Comparison of ENCODE assay signal across 13 mouse cellular contexts in genomic region chr16:91459841-91460370, GRCm38 (mm10). TPM values are rescaled to one million over a fixed set of nuclear protein-coding genes. Genes with fewer than 3 reads are reported as not detected.
A peak's percentile ranks its signal among the peaks of the same experiment; 100 is the strongest.
DNase-seq lines count a peak whose midpoint lies in the region; ATAC-seq and TF ChIP-seq lines count a peak whose summit lies in the region.
"Had no signal": no experiment of that assay in that cellular context is flagged by ENCODE, and none has a peak within 500 bp of the region (broad histone marks: within the 10 kb centered on the region; RNA-seq: fewer than 3 reads in every experiment).

No protein-coding gene starts in this region.

- TF ChIP-seq POLR2A in kidney, adult 2 months (IDR thresholded peaks at IDR 0.05; ENCODE audit: low read depth, low read length), result no peak

- in situ Hi-C loops in Patski (cut with MboI; ENCODE audit: low pct_unique_long_range_greater_than_20kb), result no loop called here

- no peak overlapping the region for H3K4me3 ChIP-seq in kidney, adult 2 months (ENCODE audit: insufficient read depth, low read depth, low read length)
- H3K4me3 ChIP-seq in forebrain, embryonic 14.5 days (ENCODE audit: low read depth, low read length), result no peak overlapping the region
- H3K4me3 ChIP-seq in kidney, embryonic 14.5 days (ENCODE audit: low read length), result no peak overlapping the region
- H3K4me3 ChIP-seq: forebrain, embryonic 13.5 days; heart, embryonic 15.5 days; limb, embryonic 10.5 days had no signal

- H3K4me1 ChIP-seq in kidney, adult 2 months (ENCODE audit: control insufficient read depth, insufficient read depth, low read length), result peaks cover 8% of the 10 kb centered on the region; the same call in 1 of the 2 replicates
- peaks cover 3% of the 10 kb centered on the region; the same call in 1 of the 2 replicates for H3K4me1 ChIP-seq in forebrain, embryonic 14.5 days (ENCODE audit: control insufficient read depth, insufficient read depth, low read length)
- H3K4me1 ChIP-seq in kidney, embryonic 14.5 days (ENCODE audit: control insufficient read depth, insufficient read depth, low read length), result no peaks in the 10 kb centered on the region

- DNase-seq in kidney, adult 2 months, result no peak
- no peak for DNase-seq in kidney, adult 8-10 months
- peak; percentile 63 for DNase-seq in CD4-positive helper T cell, adult 2 months (ENCODE audit: low read depth, low spot score)
- no peak for DNase-seq in Patski (ENCODE audit: low read depth, low spot score)
- DNase-seq in naive thymus-derived CD4-positive, alpha-beta T cell, adult 2 months (ENCODE audit: low read depth), result peak; percentile 70
- DNase-seq in forebrain, embryonic 14.5 days (ENCODE audit: low spot score), result no peak
- DNase-seq in right cerebral cortex, postnatal 36 days (ENCODE audit: low spot score in 2 of 2), result no peak
- DNase-seq: kidney, postnatal 14 days; right cerebral cortex, adult 18-20 months had no signal

- no peaks in the 10 kb centered on the region for H3K27me3 ChIP-seq in kidney, adult 2 months (replicated peaks; ENCODE audit: control insufficient read depth, insufficient read depth, low read length)
- no peaks in the 10 kb centered on the region for H3K27me3 ChIP-seq in Patski
- H3K27me3 ChIP-seq in forebrain, embryonic 14.5 days (replicated peaks; ENCODE audit: control insufficient read depth, insufficient read depth, low read length), result no peaks in the 10 kb centered on the region
- no peaks in the 10 kb centered on the region for H3K27me3 ChIP-seq in kidney, embryonic 14.5 days (ENCODE audit: control insufficient read depth, insufficient read depth, low read length)
- H3K27me3 ChIP-seq: forebrain, embryonic 13.5 days; heart, embryonic 15.5 days had no signal

- 81% methylated on average over 11 of the region's 11 CpGs for WGBS in kidney, adult 2 months
- WGBS in forebrain, embryonic 14.5 days, result 75% methylated on average over 11 of the region's 11 CpGs
- 77% methylated on average over 11 of the region's 11 CpGs for WGBS in kidney, embryonic 14.5 days

- H3K9ac ChIP-seq in forebrain, embryonic 14.5 days (ENCODE audit: low read length), result no peak overlapping the region
- no peak overlapping the region for H3K9ac ChIP-seq in kidney, embryonic 14.5 days (ENCODE audit: low read depth, low read length)
- H3K9ac ChIP-seq: forebrain, embryonic 13.5 days; heart, embryonic 15.5 days had no signal

- no peak for ATAC-seq in Patski
- ATAC-seq in forebrain, embryonic 14.5 days, result no peak
- ATAC-seq in kidney, embryonic 14.5 days (ENCODE audit: low FRiP score, low TSS enrichment), result no peak

- H3K4me2 ChIP-seq in forebrain, embryonic 14.5 days (ENCODE audit: low read length), result no peak overlapping the region
- no peak overlapping the region for H3K4me2 ChIP-seq in kidney, embryonic 14.5 days (replicated peaks; ENCODE audit: low read depth, low read length)

- CTCF ChIA-PET in Patski (lab: Charles Lee), result no interaction called here

- peak; percentile 36 for TF ChIP-seq CTCF in kidney, adult 2 months (conservative IDR thresholded peaks at IDR 0.05; ENCODE audit: insufficient read depth, insufficient read length, low read depth, low read length)
- peak; percentile 51 for TF ChIP-seq CTCF in Patski (IDR thresholded peaks at IDR 0.05)

- no peaks in the 10 kb centered on the region for H3K36me3 ChIP-seq in kidney, adult 2 months (ENCODE audit: control insufficient read depth, insufficient read depth, low read length)
- H3K36me3 ChIP-seq in forebrain, embryonic 14.5 days (ENCODE audit: control insufficient read depth, insufficient read depth, low read length), result no peaks in the 10 kb centered on the region
- H3K36me3 ChIP-seq in kidney, embryonic 14.5 days (ENCODE audit: control insufficient read depth, insufficient read depth, low read length), result no peaks in the 10 kb centered on the region
- H3K36me3 ChIP-seq: heart, embryonic 15.5 days; limb, embryonic 10.5 days had no signal

- no peaks in the 10 kb centered on the region for H3K9me3 ChIP-seq in forebrain, embryonic 14.5 days (replicated peaks; ENCODE audit: control insufficient read depth, low read length)
- H3K9me3 ChIP-seq in kidney, embryonic 14.5 days (ENCODE audit: control insufficient read depth, low read length), result no peaks in the 10 kb centered on the region
- H3K9me3 ChIP-seq: forebrain, embryonic 13.5 days; heart, embryonic 15.5 days; limb, embryonic 10.5 days had no signal

- POLR2A ChIA-PET in Patski (lab: Charles Lee), result interaction anchor here (1.0 kb wide), 1 partner anchor 97 kb away, joined by 3 read pairs; no protein-coding TSS in a partner anchor

- H3K27ac ChIP-seq in kidney, adult 2 months (ENCODE audit: insufficient read depth, low read depth, low read length), result no peak overlapping the region
- no peak overlapping the region for H3K27ac ChIP-seq in forebrain, embryonic 14.5 days (ENCODE audit: low read depth, low read length)
- H3K27ac ChIP-seq in kidney, embryonic 14.5 days (ENCODE audit: low read depth, low read length), result no peak overlapping the region
- H3K27ac ChIP-seq: limb, embryonic 10.5 days had no signal

RNA-seq across cellular contexts. Expression of gene Ifnar1, which starts 25.1 kb away (rescaled TPM):
- polyA plus RNA-seq in kidney, adult 2 months (2012; rRNA removed), result 20.8 and 22.2 TPM in 2 replicates
- polyA plus RNA-seq in Patski (2021), result 60.6 TPM
- 40.4 and 45.6 TPM in 2 replicates for polyA plus RNA-seq in forebrain, embryonic 14.5 days (2014; fragmentation: Nextera tagmentation; extraction: Ambion mirVana)
- 37.8 and 69.6 TPM in 2 replicates for polyA plus RNA-seq in kidney, embryonic 14.5 days (2014; fragmentation: Nextera tagmentation; extraction: Ambion mirVana)

RNA-seq across cellular contexts. Expression of gene Il10rb, which starts 53.9 kb away (rescaled TPM):
- 65.8 and 66.0 TPM in 2 replicates for polyA plus RNA-seq in kidney, adult 2 months (2012; rRNA removed)
- polyA plus RNA-seq in Patski (2021), result 50.0 TPM
- polyA plus RNA-seq in forebrain, embryonic 14.5 days (2014; fragmentation: Nextera tagmentation; extraction: Ambion mirVana), result 7.7 and 10.5 TPM in 2 replicates
- 17.4 and 21.3 TPM in 2 replicates for polyA plus RNA-seq in kidney, embryonic 14.5 days (2014; fragmentation: Nextera tagmentation; extraction: Ambion mirVana)

Comparison
In these comparisons a context has a peak if more than half of its experiments do, and no peak if none do; other contexts are left out.
1. DNase-seq: peak in CD4-positive helper T cell, adult 2 months (single experiment) and naive thymus-derived CD4-positive, alpha-beta T cell, adult 2 months (single experiment); none in kidney, adult 2 months (single experiment), kidney, adult 8-10 months (0 of 2), Patski (single experiment), forebrain, embryonic 14.5 days (single experiment) and right cerebral cortex, postnatal 36 days (0 of 2).